Mouse (Mus musculus): ENCODE results near the gene Nphs1.

Gene Nphs1

DNA sequence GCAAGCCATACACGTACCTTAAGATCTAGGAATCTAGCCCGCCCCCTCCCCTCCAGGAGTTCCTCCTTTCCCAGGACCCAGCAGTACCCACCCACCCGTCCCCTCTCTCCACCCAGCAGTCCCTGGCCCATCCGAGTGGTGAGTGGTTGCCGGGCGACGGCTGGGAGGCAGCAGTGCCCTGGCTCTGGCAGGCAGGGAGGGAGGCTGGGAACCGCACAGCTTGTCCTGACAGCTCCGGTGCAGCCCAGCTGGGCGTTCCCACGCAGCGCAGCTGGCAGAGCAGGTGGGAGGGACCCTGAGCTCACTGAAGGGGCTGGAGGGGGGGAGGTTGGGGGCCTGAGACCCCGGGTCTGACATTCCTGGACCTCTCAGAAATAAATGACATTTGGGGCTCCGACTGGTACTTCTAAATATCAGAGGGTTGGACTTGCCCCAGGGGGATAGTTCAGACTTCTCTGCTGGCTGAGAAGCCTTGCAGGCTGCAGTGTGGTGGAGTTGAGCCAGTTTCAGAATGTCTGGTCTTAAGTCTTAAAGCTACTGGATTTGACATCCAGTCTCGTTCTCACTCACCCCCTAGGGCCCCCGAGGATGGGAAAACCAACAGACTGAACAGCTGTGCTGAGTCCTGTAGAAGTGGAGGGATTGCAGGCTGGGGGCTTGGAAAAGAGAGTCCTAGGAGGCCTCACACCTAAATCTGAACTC is at the start of gene Nphs1, which contains the start of gene Kirrel2:
Nphs1 (plus strand) TSS at position 687 of the 702 bp plus-strand sequence.
Kirrel2 (minus strand) TSS at position 62 of the 702 bp plus-strand sequence.
- peak; percentile 74 for DNase-seq (ENCODE audit: low spot score)

DNA sequence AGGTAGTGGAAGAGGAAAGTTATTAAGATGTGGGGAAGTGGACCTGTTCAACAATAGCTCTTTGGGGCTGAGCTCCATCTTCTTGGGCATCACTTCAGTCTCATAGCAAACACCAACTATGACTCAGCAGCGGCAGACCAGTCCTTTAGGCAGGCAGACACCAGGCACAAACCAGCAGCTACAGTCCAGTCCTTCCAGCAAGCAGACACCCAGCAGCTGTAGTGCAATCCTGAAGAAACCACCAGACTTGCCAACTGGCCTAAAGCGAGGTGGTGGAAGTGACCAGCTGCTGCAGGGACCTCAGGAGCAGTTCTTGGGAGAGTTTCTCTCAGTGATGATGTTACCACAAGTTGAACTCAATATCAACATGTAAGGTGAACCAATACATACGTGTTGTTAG is 49.5 kb upstream of the Nphs1 start:
- no peak for DNase-seq (ENCODE audit: low spot score)

DNA sequence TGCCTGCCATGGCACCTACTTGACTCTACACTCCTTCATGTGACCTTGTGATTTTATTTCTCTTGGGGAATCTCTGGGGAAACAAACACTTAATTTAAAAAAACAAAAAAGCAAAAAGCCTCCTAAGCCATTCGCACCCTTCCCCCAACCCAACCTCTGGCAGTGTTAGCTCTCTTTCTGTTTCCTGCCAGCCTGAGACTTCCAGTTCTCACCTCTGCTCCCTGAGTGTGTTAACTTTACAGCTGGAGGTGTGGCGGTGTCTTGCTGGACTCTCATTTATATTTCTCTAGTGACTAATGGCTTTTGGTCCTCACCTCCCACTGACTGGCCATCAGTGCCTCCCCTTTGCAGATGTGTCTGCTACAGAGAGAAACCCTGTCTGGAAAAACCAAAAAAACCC is 48.3 kb upstream of the Nphs1 start:
- no peak for DNase-seq (ENCODE audit: low spot score)

DNA sequence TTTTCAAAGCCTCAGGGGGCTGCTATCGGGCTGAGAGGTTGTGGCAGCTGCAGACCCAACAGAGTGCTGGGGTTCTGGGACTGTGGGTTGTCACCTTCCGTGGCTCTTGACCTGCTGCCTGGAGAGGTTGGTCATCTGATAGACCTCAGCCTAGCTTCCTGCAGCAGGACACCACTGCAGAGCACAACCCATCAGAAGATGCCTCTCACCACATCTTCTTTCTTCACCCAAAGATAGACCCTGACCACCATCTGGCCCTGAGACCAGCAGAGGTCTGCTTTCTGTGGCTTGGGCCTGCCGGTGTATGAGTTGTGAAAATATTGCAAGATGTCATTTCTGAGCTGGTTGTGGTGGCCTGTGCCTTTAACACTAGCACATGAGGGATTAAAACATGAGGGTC is 47.1 kb upstream of the Nphs1 start:
- DNase-seq (ENCODE audit: low spot score), result no peak

DNA sequence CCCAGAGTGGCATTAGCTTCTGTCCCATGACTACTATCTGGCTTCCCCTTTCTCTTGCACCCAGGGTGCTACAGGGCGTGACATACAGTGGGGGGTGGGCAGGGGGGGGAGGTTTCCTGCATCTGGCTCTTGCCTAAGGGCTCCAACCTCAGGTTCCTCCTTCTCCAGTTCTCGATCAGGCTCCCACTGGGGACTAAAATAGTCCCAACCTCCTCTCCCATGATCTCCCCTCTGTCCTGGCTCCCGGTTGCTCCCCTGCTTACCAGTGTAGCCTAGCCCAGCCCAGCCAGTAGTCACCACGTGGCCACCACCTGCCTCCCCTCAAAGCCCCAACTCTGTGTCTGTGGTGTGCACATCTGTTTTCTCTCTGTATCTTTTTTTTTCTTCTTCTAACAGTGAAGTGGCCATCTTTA is 45.4 kb upstream of the Nphs1 start:
- DNase-seq (ENCODE audit: low spot score), result no peak

DNA sequence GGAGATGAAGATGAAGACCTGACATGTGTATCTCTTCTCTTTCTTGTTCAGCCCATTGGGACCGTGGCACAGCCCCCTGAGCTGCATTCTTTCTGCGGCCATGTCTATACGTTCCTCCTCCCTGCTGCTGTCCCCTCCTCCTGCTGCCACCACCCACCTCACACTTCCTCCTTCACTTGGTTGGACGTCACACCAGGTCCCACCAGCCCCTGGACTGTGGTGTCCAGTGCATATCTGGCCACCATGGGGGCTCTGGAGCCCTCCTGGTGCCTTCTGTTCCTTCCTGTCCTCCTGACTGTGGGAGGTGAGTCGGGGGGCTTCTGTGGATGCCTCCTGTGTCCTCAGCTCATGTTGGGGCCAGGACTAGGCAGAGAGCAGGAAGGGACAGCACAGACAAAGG is 44.5 kb upstream of the Nphs1 start, which contains the start of gene Tyrobp:
Tyrobp (plus strand) TSS at position 165 of the 400 bp plus-strand sequence.
- DNase-seq (ENCODE audit: low spot score), result no peak

DNA sequence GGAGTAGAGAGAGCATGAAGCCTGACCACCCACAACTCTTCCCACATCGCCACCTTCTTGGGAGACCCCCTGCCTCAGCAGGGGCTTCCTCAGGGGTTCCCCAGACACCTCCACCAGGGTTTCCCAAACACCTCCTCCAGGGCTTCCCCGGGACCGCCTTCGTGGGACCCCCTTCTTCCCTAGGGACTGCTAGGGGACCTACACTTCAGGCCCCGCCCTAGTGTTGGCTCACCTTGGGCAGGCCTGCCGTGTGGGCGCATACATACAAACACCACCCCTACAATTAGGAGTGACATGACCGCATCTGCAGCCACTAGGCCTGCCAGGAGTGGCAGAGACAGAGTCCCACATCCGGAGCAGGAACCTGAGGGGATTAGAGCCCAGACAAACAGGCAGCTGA is 40.3 kb upstream of the Nphs1 start:
- DNase-seq (ENCODE audit: low spot score), result no peak

DNA sequence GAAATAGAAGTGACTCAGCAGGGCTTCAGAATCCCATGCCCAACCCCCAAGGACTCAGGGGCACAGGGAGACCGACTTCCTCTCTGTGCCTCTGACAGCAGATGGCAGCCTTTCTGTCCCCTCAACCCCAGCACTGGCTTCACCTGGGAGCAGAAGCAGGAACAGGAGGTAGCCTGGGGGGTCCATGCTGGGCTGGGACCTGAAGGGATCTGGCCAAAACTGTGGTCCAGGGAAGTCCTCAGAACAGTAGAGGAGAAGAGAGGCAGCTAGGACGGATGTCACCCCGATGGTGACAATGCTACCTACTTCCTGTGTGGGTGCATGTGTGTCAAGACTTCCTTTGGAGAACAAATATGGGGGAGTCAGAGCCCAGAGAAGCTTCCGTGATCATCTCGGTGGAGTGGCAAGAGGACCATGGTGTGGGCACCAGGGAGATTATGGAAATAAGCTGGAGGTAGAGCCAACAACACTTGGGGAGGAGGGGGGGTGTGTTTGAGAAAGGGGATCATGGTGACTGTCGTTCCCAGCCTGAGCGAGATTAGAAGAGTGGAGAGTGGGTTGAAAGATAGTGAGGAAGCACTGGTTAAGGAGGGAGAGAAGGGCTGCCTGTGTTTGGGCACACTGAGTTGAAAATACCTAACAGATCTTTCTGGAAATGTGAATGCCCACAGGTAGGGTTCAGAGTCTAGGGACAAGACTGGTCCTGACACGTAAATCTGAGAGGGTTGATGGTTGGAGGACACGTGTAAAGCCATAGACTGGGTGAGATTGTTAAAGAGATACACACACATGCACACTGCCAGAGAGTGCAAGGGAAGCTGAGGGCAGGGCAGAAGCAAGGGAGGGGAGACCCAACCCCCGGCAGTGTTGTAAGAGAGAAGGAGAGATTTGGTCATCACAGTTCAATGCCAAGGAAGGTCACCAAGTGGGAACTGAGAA is 38.3 kb upstream of the Nphs1 start, which contains the start of gene Hcst:
Hcst (minus strand) TSS at position 294 of the 939 bp plus-strand sequence.
- DNase-seq (ENCODE audit: low spot score), result no peak

DNA sequence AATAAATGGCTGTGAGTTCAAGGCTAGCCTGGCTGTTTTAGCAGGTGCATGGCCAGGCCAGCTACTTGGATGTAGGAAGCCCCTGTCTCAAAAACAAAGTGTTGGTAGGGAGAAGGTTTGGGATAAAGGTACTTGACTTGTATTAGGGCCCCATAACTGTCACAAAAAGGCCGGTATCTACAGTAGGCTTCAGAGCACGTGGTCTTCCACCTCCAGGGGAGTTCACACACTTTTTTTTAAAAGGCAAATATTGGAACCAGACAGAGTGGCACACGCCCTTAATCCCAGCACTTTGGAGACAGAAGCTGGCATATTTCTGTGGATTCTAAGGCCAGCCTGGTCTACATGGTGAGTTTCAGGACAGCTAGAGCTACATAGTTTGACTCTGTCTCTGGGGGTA is 37.4 kb upstream of the Nphs1 start:
- DNase-seq (ENCODE audit: low spot score), result no peak

DNA sequence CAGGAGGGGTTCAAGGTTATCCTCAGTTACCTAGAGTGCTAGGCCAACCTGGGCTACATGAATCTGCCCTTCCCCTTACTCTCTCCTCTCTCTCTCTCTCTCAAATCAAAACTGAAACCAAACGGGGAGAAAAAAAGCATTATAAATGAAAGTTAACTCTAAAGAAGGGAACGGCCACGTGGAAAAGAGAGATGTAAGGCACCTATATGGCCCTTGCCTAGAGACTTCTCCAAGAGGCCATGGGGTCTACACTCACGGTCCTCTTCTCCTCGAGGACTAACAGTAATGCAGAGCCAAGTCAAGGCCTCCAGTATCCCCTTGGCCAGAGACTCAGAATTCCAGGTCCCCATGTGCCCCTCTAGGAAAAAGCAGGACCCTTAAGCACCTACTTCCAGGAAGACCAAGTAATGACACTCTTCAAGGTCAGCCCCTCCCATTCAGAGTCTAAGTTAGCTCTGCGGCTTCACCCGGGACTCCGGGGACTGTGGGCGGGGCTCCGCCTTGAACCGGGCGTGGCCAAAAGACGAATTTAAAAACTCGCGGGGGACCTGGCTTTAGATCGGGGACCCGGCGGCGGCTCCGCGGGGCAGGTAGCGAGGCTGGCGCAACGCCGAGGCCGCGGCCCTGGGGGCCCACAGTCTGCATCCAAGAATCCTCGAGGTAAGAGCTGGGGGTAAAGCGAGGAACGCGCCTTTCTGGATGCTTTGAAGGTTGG is 36.8 kb upstream of the Nphs1 start, which contains the start of gene Nfkbid:
Nfkbid (plus strand) TSS at position 558 of the 715 bp plus-strand sequence.
- DNase-seq (ENCODE audit: low spot score), result peak; percentile 51

DNA sequence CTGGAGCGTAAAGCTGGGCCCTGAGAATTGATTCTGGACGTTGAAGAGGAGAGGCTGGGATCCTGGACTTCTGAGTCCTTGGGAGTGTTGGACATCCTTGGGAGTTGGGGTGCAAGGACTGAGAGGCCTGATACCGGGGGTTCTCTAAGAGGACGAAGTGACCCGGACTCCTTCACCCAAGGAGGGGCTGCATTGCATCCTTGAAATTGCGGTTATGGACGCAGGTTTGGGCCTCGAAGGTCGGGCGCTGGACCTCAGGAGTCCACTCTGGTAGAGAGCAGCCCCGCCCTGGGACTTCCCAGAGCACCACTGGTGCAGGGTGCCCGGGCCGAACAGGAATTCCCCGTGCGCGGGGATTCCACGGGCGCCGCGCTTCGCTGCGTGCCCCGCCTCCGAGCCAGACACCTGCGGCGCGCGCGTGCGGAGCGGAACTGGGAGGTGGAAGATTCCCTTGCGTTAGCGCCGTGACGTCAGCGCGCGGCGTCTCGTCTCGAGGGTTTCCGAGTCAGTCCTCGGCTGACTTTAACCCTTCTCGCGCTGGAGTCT is 36.2 kb upstream of the Nphs1 start:
- DNase-seq (ENCODE audit: low spot score), result peak; percentile 85

DNA sequence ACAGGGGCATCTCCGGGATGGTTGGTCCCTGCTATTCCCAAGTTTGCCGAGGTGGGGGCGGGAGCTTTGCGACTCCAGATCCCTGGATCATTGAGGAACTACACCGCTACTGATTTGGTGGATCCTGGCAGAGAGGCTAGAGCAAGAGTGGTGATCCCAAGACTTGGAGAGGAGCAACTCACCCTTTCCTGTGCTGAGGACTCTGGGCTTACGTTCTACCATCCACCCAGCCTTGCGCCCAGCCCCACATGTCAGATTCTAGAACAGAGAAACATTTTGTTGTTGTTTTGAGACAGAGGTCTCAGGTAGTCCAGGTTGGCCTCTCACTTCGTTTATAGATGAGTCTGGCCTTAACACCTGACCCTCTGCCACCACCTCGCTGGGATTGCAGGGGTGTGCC is 35.6 kb upstream of the Nphs1 start:
- no peak for DNase-seq (ENCODE audit: low spot score)

DNA sequence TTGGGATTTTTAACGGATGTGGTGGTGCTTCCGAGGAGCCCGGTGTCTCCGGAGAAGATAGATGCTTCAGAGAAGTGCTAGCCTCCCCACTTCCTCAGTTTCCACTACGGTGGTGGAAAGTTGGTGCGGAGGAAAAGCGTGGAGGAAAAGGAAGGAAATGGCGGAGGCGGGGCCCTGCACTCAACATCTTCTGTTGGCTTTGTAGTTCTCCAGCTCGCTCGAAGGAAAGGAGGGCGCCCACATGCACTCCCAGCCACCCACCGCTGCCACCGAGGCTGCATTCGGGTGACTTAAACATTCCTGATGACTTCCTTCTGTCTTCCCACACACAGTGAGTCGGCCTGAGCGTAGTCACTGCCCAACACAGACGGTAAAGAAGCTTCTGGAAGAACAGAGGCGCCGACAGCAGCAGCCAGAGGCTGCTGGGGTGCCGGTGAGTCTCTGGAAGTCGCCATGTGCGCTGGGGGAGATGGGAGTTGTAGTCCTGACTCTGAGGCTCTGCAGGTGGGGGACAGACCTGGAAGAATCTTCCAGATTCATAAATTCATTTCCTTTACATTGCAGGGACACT is 35.0 kb upstream of the Nphs1 start:
- no peak for DNase-seq (ENCODE audit: low spot score)

DNA sequence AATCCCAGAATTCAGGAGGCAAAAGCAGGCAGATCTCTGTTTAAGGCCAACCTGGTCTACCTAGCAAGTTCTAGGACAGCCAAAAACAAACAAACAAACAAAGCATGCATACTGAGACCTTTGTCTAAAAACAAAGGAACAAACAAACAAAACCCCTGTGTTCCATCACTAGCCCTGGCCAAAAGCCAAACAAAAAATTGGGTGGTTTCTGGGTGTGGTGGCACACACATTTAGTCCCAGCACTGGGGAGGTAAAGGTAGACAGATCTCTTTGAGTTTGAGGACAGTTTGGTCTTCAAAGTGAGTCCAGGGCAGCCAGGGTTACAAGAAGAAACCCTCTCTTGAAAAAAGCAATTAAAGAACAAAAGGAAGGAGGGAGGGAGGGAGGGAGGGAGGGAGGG is 28.8 kb upstream of the Nphs1 start:
- DNase-seq (ENCODE audit: low spot score), result no peak

DNA sequence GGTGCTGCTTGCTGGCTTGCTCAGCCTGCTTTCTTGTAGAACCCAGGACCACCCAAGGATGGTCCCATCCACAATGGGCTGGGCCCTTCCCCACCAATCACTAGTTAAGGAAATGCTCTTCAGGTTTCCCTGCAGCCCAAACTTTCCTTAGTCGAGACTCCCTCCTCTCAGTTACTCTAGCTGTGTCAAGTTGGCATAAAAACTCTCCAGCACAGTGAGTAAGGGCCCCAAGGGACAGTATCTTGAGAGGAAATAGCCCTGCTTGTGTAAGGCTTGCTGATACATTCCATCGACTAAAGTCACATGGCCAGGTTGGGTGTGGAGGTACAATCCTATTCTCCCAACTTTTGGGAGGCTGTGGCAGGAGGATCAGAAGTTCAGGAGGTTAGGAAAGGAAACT is 27.9 kb upstream of the Nphs1 start:
- DNase-seq (ENCODE audit: low spot score), result no peak

DNA sequence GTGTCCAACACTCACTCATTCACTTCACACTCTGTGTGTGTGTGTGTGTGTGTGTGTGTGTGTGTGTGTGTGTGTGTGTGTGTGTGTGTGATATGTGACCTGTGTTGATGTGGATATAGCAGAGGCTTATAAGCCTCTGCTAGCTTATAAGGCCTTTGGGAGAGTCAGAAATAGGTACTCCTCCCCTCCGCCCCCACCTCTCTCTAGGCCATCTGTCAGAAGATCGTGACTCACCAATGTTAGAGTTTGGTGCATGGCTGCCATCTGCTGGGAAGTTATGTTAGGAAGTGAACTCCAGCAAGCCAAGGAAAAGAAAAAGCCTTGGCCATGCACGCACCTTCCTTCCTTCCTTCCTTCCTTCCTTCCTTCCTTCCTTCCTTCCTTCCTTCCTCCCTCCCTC is 26.3 kb upstream of the Nphs1 start:
- DNase-seq (ENCODE audit: low spot score), result peak; percentile 82

DNA sequence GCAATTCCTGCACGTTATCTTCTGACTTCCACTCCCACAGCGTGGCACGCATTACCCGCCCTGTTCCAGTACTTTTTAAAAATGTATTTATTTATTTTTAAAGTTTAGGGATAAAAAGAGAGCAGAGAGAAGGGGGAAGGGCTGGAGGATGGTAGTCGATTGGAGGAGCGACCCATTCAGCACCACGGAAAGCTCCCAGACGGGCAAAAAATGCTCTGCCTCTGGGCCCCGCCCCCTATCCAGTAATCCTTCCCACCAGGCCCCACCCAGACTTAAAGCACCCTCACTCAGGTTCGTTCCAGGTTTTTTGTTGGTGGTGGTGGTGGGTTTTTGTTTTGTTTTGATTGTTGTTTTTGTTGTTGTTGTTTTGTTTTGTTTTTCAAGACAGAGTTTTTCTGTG is 23.9 kb upstream of the Nphs1 start:
- peak; percentile 56 for DNase-seq (ENCODE audit: low spot score)

DNA sequence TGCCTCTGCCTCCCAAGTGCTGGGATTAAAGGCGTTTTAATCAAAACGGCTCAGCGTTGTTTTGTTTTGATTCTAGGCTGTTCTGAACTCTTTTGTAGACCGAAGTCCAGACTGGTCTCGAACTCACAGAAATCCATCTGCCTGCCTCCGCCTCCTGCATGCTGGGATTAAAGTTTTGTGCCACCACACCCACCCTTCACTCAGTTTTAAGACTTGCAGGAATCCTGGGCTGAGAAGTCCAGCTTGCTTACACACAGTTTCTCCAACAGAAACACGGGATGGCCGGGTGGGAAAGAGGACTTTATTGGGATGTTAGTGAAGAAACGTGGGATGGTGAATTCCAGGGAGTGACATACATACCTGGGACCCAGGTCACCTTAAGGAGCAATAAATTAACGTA is 23.4 kb upstream of the Nphs1 start:
- DNase-seq (ENCODE audit: low spot score), result no peak

DNA sequence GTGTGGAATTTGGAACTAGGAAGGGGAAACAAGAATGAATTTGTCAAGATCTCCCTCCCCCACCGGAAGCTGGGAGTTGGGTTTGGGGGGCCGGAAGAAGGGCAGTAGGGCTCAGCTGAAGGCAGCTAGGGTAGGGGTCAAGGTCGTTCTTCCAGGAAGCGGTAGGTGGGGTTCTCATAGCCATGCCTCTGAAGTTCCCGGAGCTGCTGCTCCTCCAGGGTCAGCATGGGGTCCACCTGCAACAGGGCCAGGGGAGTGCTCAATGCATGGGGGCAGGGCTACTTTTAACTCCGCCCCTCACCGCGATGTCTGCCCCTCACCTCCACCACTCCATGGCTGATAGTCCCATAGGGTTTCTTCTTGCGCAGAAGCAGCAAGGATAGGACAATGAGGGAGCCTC is 23.0 kb upstream of the Nphs1 start:
- DNase-seq (ENCODE audit: low spot score), result no peak

DNA sequence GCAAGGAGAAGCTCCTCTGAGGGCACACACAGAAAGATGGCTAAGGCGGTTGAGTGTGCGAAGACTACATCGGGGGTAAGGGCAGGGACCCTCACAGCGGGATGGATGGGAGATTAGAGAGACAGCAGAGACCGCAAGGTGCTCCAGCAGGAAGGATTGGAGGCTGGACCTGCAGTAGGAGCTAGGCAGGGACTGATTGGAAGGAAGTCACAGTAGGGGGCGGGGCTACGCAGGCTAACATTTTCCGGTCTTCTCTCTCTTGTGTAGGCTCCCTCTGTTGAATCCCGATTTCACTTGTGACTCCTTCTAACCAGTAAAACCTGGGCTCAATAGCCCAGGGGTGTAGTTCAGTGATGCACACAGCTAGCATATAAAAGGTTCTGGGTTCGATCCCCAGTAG is 21.2 kb upstream of the Nphs1 start:
- no peak for DNase-seq (ENCODE audit: low spot score)

DNA sequence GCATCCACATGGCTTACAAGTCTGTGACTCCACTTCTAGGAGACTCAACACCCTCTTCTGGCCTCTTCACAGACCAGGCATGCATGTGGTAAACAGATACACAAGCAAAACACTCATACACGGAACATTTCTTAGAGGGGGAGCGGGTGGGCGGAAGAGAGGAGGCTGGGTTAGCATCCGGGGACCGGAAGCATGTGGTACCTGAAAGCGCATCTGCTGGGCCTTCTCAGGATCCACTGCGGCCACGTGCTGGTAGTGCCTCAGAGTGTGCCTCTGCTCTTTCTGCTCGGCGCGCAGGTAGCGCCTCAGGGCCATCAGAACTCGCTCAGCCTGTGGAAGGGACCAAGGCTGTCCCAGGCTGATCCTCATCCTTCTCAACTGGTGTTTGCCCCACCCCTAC is 18.4 kb upstream of the Nphs1 start:
- DNase-seq (ENCODE audit: low spot score), result no peak

DNA sequence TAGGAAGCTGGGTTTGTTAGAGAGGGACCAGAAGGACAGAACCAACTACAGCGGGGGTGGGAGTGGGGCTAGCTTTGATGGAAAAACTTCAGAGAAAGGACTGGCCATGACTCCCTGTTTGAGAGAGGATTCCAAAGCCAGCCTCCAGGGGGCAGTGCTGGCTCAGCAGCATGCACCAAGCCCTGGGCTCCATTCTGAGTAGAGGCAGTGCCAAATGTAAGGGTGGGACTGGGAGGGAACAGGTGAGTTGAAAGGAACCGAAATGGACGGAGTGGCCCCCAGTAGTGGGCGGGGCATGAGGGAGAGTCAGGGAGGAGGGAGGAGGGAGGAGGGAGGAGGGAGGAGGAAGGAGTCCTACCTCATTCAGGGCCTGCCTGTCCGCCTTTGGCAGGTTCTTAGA is 17.4 kb upstream of the Nphs1 start:
- DNase-seq (ENCODE audit: low spot score), result peak; percentile 78

Data from retina, embryonic 14.5 days (tissue).